Mouse (Mus musculus): Measurements from ENCODE around the gene Ddr2.

DNA sequence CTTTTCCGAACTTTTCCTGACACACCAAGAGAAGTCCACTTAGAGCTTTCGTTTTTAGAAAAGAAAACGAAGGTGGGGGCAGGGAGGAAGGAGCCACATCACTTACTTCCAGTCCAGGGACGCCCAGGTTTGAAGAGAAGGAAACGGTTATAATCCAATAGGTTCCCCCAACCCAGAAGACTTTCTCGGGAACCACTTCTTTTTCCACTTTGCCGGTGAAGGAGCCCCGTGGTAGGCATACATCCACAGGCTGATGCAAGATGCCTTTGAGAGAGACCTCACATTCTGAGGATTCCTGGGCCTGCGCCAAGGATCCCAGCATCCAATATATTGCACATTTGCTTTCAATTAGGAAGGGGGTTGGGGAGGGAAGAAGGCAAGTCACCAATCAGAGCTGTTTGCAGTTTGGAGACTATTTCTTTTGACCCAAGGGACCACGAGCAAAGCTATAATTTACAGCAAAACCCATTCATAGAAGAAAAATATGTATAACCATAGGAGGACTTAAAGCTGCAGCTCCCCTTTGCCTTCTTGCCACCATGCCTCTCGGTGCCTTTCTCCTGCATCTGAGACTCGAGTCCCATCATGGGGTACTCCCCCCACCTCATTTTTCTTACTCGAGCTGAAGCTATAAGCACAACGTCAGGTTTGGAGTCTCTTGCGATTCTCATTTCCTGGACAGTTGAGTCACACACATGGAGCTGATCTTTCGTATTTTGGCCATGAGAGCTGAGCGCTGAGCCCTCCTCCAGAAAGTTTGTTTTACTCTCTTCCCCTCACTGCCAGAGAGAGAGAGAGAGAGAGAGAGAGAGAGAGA is at the start of gene Ddr2:
- TF ChIP-seq CTCF (IDR thresholded peaks at IDR 0.05; ENCODE audit: low read depth) (no peak), EP300 (IDR thresholded peaks at IDR 0.05; ENCODE audit: low read depth) (no peak)

Data from heart, postnatal 0 days (tissue).